Mouse (Mus musculus) liver, embryonic 11.5 days (tissue): ENCODE results near the gene Tiam1. TPM values are rescaled to one million over a fixed set of nuclear protein-coding genes. Genes with fewer than 3 reads are reported as not detected.

Source experiments
- ATAC-seq: fragments of 200-750 bp; cut with Nextera tagmentation; replicated peaks from 2 replicates; pipeline ENCODE4 v1.8.0; 2017; ENCODE audit warnings: moderate number of reproducible peaks, mild to moderate bottlenecking, moderate TSS enrichment, moderate library complexity; ENCODE audit not compliant: low FRiP score
- DNase-seq: peaks from one replicate; pipeline ENCODE4 v3.0.0-alpha.2; 2017; ENCODE audit warnings: low spot score
- H3K27ac ChIP-seq: fragments of 300-500 bp; sonication (generic); 2 replicates; pipeline ENCODE4 v1.5.1; 2014; ENCODE audit warnings: mild to moderate bottlenecking, low read depth, low read length, control low read depth
- H3K27me3 ChIP-seq: fragments of 300-500 bp; sonication (generic); replicated peaks from 2 replicates; pipeline ENCODE4 v1.6.1; 2014; ENCODE audit warnings: low read length, mixed read lengths; ENCODE audit not compliant: control insufficient read depth, insufficient read depth
- H3K36me3 ChIP-seq: fragments of 300-500 bp; sonication (generic); 2 replicates; pipeline ENCODE4 v1.6.1; 2014; ENCODE audit warnings: mild to moderate bottlenecking, low read length, moderate library complexity, mixed read lengths; ENCODE audit not compliant: control insufficient read depth, insufficient read depth
- H3K4me1 ChIP-seq: fragments of 300-500 bp; sonication (generic); replicated peaks from 2 replicates; pipeline ENCODE4 v1.6.1; 2014; ENCODE audit warnings: low read length, mixed read lengths; ENCODE audit not compliant: control insufficient read depth, insufficient read depth
- H3K4me2 ChIP-seq: fragments of 300-500 bp; sonication (generic); 2 replicates; pipeline ENCODE4 v1.6.1; 2014; ENCODE audit warnings: mild to moderate bottlenecking, control low read depth, moderate library complexity
- H3K4me3 ChIP-seq: fragments of 300-500 bp; sonication (generic); 2 replicates; pipeline ENCODE4 v1.5.1; 2014; ENCODE audit warnings: low read depth, low read length, control low read depth
- H3K9ac ChIP-seq: fragments of 300-500 bp; sonication (generic); 2 replicates; pipeline ENCODE4 v1.6.1; 2014; ENCODE audit warnings: low read depth, low read length, control low read depth
- H3K9me3 ChIP-seq: fragments of 300-500 bp; sonication (generic); 2 replicates; pipeline ENCODE4 v1.6.1; 2016; ENCODE audit warnings: low read length, inconsistent platforms, mixed read lengths; ENCODE audit not compliant: control insufficient read depth
- WGBS: fragments of 180-500 bp; shearing (Covaris S2); extraction: QIAGEN DNeasy Blood & Tissue Kit; methylation state at CpG from one replicate; pipeline ENCODE4 v1.1.7; 2014; 5-methylcytosine and 5-hydroxymethylcytosine counted together
- polyA plus RNA-seq: library from polyadenylated mRNA; unstranded; fragments of >200 nt; fragmentation: Nextera tagmentation; extraction: Ambion mirVana; gene quantifications from 2 replicates; pipeline ENCODE4 v1.2.1, GENCODE M21; 2014

Gene Tiam1
- polyA plus RNA-seq, 1 experiment from 2014 or later, result 17.2 TPM

DNA sequence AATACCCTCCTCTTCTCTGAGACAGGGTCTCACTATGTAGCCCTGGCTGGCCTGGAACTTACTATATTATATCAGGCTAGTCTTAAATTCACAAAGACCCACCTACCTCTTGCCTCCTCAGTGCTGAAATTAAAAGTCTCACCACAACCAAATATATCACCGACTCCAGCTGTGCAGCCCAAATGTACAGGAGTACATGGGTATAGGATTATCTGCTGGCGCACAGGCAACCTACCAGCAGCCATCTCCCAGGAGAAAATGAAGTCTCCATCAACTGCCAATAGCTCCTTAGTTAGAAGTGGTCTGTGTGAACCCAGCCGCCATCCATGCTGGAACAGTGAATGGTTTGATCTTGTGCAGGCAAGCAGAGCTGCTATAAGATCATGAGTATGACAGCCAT, 34.8 kb upstream of the Tiam1 start:
- Histone ChIP-seq H3K27ac (no peak overlapping the region), H3K36me3 (no peaks in the 10 kb centered on the region), H3K4me2 (no peak overlapping the region), H3K4me1 (peaks cover 5% of the 10 kb centered on the region; the same call in 1 of the 2 replicates), H3K27me3 (no peaks in the 10 kb centered on the region), H3K9me3 (no peaks in the 10 kb centered on the region), H3K9ac (no peak overlapping the region), H3K4me3 (no peak overlapping the region)
- DNase-seq (no peak), ATAC-seq (no peak)
- WGBS, result 74% methylated on average over 3 of the region's 3 CpGs

DNA sequence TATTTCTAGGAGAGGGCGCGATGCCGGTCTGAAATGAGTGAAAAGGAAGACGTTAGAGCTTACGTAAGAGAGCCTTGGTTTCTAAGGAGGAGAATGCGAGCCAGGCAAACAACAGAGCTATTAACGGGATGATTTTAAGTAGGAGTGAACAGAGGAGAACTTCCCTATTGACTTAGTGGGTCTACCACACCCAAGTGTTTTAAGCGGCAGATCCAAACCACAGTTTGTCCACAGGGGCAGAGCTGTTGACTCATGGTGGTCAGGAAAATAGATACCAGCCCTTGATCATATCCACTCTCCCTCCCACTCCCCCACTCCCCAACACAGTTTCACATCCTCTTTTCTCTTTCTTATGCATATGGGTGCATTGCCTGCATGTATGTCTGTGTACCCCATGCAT, 33.9 kb upstream of the Tiam1 start:
- 32% methylated on average over 8 of the region's 8 CpGs for WGBS
- no peaks in the 10 kb centered on the region for H3K9me3 ChIP-seq
- peaks cover 5% of the 10 kb centered on the region; the same call in 1 of the 2 replicates for H3K4me1 ChIP-seq
- no peak overlapping the region for H3K9ac ChIP-seq
- no peaks in the 10 kb centered on the region for H3K36me3 ChIP-seq
- H3K27me3 ChIP-seq, result no peaks in the 10 kb centered on the region
- no peak overlapping the region for H3K4me2 ChIP-seq
- ATAC-seq (peak; percentile 44), DNase-seq (no peak)
- H3K4me3 ChIP-seq, result no peak overlapping the region
- H3K27ac ChIP-seq, result no peak overlapping the region

DNA sequence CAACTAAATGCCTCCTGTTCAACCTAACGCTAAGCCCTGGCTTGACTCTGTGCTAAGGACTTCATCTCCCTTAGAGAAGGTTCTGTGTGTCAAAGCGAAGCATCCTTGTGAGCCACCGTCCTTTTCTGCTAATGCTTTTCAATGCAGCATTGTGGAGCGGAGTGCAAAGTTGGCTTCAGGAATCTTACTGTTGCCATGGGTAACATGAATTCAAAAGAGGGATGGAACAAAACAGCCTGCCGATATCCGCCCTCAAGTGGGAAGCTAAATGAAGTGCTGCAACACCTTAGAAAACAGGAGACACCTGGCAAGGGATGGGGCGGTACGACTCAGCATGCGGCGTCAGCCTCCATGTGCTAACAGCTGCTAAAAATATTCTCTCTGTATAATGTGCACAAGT, 32.9 kb upstream of the Tiam1 start:
- H3K4me1 ChIP-seq, result peaks cover 5% of the 10 kb centered on the region; the same call in 1 of the 2 replicates
- 74% methylated on average over 10 of the region's 10 CpGs for WGBS
- no peaks in the 10 kb centered on the region for H3K27me3 ChIP-seq
- no peak overlapping the region for H3K9ac ChIP-seq
- no peak overlapping the region for H3K4me3 ChIP-seq
- H3K27ac ChIP-seq, result no peak overlapping the region
- ATAC-seq (no peak), DNase-seq (no peak)
- H3K4me2 ChIP-seq, result no peak overlapping the region
- H3K36me3 ChIP-seq, result no peaks in the 10 kb centered on the region
- no peaks in the 10 kb centered on the region for H3K9me3 ChIP-seq

DNA sequence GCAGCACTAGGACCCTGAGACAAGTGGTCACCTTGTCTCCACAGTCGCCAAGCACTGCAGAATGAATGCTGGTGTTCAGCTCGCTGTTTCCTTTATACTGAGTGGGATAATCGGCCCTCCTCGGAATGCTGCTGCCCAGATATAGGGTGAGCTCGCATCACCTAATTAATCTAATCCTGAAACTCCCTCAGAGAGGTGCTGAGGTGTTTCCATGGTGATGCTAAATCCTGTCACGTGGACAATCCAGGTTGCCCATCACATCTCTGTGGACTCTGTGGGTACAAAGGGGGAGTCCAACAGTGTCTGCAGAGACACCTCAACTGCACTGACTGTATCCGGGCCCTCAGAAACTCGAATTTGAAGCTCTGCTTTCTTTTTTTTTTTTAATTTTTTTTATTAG, 27.8 kb upstream of the Tiam1 start:
- no peak overlapping the region for H3K4me2 ChIP-seq
- H3K9ac ChIP-seq, result no peak overlapping the region
- WGBS, result 67% methylated on average over 8 of the region's 8 CpGs
- DNase-seq (no peak), ATAC-seq (no peak)
- H3K4me1 ChIP-seq, result no peaks in the 10 kb centered on the region
- no peak overlapping the region for H3K27ac ChIP-seq
- H3K4me3 ChIP-seq, result no peak overlapping the region
- H3K36me3 ChIP-seq, result no peaks in the 10 kb centered on the region
- H3K27me3 ChIP-seq, result no peaks in the 10 kb centered on the region
- H3K9me3 ChIP-seq, result no peaks in the 10 kb centered on the region

DNA sequence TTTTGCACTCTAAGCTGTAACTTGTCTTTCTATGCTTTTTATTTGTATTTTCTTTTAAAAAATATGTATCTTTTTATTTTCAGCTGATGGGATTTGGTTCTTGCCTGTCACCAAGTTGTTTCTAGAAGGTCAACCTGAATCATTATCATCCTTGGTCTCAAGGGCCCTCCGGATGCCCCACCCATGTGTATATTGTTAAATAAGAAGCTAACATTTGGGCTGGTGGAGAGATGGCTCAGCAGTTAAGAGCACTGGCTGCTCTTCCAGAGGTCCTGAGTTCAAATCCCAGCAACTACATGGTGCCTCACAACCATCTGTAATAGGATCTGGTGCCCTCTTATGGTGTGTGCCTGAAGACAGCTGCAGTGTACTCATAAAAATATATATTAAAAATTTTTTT, 27.1 kb upstream of the Tiam1 start:
- Histone ChIP-seq H3K9ac (no peak overlapping the region), H3K27ac (no peak overlapping the region), H3K27me3 (no peaks in the 10 kb centered on the region), H3K4me1 (no peaks in the 10 kb centered on the region), H3K36me3 (no peaks in the 10 kb centered on the region), H3K4me3 (no peak overlapping the region), H3K9me3 (no peaks in the 10 kb centered on the region), H3K4me2 (no peak overlapping the region)
- WGBS, result 93% methylated on average over 1 of the region's 1 CpGs
- DNase-seq (no peak), ATAC-seq (no peak)

DNA sequence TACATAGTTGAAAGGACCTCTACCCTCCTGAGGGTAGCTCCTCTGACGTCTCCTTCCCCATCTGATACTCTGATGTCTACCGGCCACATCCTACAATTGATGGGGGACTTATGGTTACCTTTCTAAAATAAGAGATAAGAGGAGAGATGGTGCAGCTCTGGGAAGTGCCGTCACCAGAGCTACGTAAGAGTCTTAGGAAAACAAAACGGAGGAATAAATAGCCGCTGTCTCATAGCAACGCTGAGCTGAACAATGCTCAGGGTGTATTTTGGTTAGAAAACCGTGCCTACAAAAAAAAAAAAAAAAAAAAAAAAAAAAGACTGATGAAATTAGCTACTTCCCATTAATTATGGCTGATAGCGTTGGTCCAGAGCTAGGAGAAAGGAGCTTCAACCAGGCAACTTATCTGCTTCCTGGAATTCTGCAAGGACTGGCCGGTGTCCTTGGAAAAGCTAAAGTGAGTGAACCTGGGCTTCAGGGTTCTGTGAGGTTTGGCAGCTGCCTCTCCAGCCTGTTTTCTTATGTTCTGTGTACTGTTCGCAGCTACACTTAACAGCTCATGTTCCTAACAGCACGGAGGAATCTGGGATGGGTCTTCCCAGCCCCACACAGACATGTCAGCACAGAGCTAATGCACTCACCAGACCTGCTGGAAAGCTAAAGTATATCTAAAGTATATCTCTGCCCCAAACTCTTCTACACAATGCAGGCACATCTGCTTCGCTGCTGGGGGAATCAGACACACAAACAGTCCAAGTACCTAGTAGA, 26.5 kb upstream of the Tiam1 start:
- Histone ChIP-seq H3K27ac (no peak overlapping the region), H3K9ac (no peak overlapping the region), H3K4me3 (no peak overlapping the region), H3K9me3 (no peaks in the 10 kb centered on the region), H3K27me3 (no peaks in the 10 kb centered on the region), H3K36me3 (no peaks in the 10 kb centered on the region), H3K4me2 (no peak overlapping the region), H3K4me1 (no peaks in the 10 kb centered on the region)
- ATAC-seq, result no peak
- 58% methylated on average over 13 of the region's 13 CpGs for WGBS
- DNase-seq, result no peak

DNA sequence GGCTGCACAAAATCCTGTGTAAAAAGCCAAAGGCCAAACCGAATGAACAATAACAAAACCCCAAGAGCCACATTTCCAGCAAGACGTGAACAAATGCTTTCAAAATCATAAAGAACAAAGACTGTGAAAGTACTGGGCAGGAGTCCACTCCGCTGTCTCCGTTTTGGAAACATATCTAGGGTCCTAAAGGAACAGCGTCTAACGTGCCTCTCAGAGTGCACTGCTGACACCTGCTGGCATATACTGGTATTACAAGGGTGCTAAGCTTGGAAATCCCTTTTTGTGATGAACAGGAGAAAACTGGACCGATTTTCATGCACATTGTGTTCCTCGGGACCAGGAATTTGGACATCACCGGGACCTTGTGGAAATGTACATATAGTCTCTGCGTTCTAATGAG, 24.1 kb upstream of the Tiam1 start:
- DNase-seq, result peak; percentile 59
- H3K9ac ChIP-seq, result no peak overlapping the region
- H3K36me3 ChIP-seq, result no peaks in the 10 kb centered on the region
- no peaks in the 10 kb centered on the region for H3K27me3 ChIP-seq
- WGBS, result 29% methylated on average over 10 of the region's 10 CpGs
- no peak overlapping the region for H3K27ac ChIP-seq
- no peaks in the 10 kb centered on the region for H3K9me3 ChIP-seq
- H3K4me2 ChIP-seq, result no peak overlapping the region
- no peaks in the 10 kb centered on the region for H3K4me1 ChIP-seq
- H3K4me3 ChIP-seq, result no peak overlapping the region
- no peak for ATAC-seq

DNA sequence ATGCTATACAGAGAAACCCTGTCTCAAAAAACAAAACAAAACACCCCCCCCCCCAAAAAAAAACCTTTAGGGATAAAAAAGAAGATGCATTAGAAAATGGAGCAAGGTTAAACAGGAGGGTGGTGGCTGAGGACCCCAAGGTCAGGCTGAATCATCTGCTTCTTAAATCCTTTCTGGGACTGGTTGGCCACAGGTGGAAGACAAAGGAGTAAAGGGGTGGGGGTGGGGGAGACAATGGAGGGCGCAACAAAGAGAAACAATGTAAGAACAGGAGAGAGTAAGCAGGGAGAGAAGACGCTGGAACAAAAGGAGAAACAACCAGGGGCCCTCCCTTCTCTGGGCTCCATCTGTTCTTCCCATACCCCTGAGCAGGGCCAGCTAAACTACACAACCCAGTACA, 21.9 kb upstream of the Tiam1 start:
- ATAC-seq (no peak), DNase-seq (no peak)
- no peaks in the 10 kb centered on the region for H3K36me3 ChIP-seq
- H3K9me3 ChIP-seq, result no peaks in the 10 kb centered on the region
- H3K4me1 ChIP-seq, result no peaks in the 10 kb centered on the region
- no peak overlapping the region for H3K9ac ChIP-seq
- H3K4me3 ChIP-seq, result no peak overlapping the region
- H3K27me3 ChIP-seq, result no peaks in the 10 kb centered on the region
- WGBS, result 82% methylated on average over 2 of the region's 2 CpGs
- H3K27ac ChIP-seq, result no peak overlapping the region
- H3K4me2 ChIP-seq, result no peak overlapping the region

DNA sequence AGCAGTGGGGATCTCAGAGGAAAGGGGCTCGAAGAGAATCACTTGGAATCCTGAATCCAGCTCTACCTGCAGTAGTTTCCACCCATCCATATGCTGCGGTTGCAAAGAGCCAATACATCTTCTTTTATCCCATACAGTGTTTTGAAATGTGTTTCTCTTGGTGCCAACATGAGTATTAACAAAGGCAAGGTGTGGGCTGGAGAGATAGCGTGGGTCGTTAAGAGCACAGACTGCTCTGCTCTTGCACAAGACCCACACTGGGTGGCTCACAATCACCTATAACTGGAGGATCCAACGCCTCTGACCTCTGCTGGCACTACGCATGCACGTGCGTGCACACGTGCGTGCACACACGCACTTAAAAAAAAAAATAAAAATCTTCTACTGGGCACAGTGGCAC, 21.4 kb upstream of the Tiam1 start:
- ATAC-seq (0 out of 2 replicates have a peak, but pooled peaks have one; percentile 31), DNase-seq (no peak)
- H3K27ac ChIP-seq, result no peak overlapping the region
- WGBS, result 85% methylated on average over 11 of the region's 11 CpGs
- no peak overlapping the region for H3K9ac ChIP-seq
- H3K4me3 ChIP-seq, result no peak overlapping the region
- H3K4me1 ChIP-seq, result no peaks in the 10 kb centered on the region
- no peak overlapping the region for H3K4me2 ChIP-seq
- H3K9me3 ChIP-seq, result no peaks in the 10 kb centered on the region
- H3K27me3 ChIP-seq, result no peaks in the 10 kb centered on the region
- no peaks in the 10 kb centered on the region for H3K36me3 ChIP-seq
